Mouse (Mus musculus): ENCODE measurements around the gene Ruvbl1.

DNA sequence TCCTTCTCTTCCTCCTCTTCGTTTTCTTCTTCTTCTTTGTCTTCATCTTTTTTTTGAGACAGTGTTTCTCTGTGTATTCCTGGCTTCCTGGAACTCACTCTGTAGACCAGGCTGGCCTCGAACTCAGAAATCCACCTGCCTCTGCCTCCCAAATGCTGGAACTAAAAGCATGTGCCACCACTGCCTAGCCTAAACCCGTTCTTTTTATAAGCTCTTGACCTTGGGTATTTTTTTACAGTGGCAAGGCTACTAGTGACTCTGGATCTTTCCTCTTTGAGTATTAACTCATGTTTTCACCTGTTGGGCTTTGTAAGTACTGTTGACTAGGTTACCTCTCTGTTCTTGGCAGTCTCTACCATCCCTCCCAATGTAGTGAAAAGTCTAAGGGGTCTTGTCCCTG lies 57.8 kb downstream of the Ruvbl1 start:
- TF ChIP-seq CTCF (IDR thresholded peaks at IDR 0.05; ENCODE audit: borderline replicate concordance, extremely low read depth, insufficient read depth, insufficient read length) (no peak), POLR2A (IDR thresholded peaks at IDR 0.05; ENCODE audit: borderline replicate concordance, extremely low read depth, insufficient read depth, insufficient read length, poor library complexity, severe bottlenecking) (no peak)
